Mouse (Mus musculus): ENCODE measurements around the gene Dpp3. TPM values are rescaled to one million over a fixed set of nuclear protein-coding genes. Genes with fewer than 3 reads are reported as not detected.
"Not testable (repeated sequence)": the region's sequence is repeated elsewhere in the genome, so short reads cannot be mapped to it uniquely, and the experiment has no call there.

Gene Dpp3
- polyA plus RNA-seq (2012; fragmentation: generic; extraction: Trizol) = 68.2 TPM
- long read RNA-seq, experiment 1, transcript Dpp3-201 (18 exons, 2,683 nt) = major isoform, 41 of 65 reads
- long read RNA-seq, experiment 1, partial matches to known transcripts = 12 of 65 reads
- long read RNA-seq, experiment 1, other reads (novel, unspliced or antisense) = 12 of 65 reads
- long read RNA-seq, experiment 2, transcript Dpp3-201 (18 exons, 2,683 nt) = major isoform, 691 of 765 reads
- long read RNA-seq, experiment 2, partial matches to known transcripts = 26 of 765 reads
- long read RNA-seq, experiment 2, other reads (novel, unspliced or antisense) = 48 of 765 reads

DNA sequence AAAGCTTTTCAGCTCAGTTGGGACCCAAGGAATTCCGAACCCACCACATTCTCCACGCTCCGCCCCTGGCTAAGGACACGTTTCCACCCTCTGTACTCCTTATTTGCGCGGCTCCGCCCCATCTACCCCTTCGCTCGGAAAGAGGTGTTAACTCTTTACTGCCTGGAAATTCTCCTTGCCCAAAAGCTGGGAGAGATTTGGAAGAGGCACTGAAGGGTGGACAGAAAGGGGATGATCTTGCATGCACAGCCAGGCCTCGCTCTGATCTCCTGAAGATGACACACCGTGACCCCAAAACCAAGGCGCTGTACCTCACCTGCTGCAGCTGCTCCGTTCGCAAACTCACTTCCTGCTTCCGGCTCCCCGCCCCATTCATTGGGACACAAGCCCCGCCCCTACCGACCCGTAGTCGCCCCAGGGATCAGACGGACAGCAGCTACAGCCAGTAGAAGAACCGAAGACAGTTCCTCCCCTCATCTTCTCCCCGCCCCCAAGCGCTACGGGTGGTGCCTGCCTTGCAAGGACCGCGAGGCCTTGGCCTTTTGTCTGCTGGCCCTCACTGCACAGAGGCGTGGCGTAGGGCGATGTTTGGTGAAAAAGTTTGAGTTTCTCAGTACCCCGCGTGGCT, at the start of gene Dpp3:
Gene Dpp3, minus strand, starts transcription at position 384 of the 628 bp plus-strand sequence.
- peak within 1 kb of the TSS; percentile 39 for H3K4me3 ChIP-seq (ENCODE audit: insufficient read depth, poor library complexity, severe bottlenecking)
- H3K27me3 ChIP-seq (ENCODE audit: control insufficient read depth, insufficient read depth, insufficient read length) = peaks cover 3% of the 10 kb centered on the region
- peaks cover 16% of the 10 kb centered on the region for H3K79me3 ChIP-seq (ENCODE audit: low read depth)
- TF ChIP-seq CTCF (IDR thresholded peaks at IDR 0.05; ENCODE audit: control insufficient read depth, insufficient read depth, insufficient read length) (no peak), MAX (IDR thresholded peaks at IDR 0.05) (peak; percentile 38), MYOD1 (IDR thresholded peaks at IDR 0.05; ENCODE audit: control insufficient read depth, insufficient read length, low read depth) (peak; percentile 29), CEBPB (IDR thresholded peaks at IDR 0.05; ENCODE audit: low read depth) (no peak), FOSL1 (IDR thresholded peaks at IDR 0.05; ENCODE audit: insufficient read depth, low read length, poor library complexity, severe bottlenecking) (no peak), USF1 (IDR thresholded peaks at IDR 0.05; ENCODE audit: low read depth) (no peak), MYOG (IDR thresholded peaks at IDR 0.05; ENCODE audit: control insufficient read depth, extremely low read depth, insufficient read length) (no peak)
- peak within 1 kb of the TSS; percentile 64 for H3ac ChIP-seq (ENCODE audit: control insufficient read depth, insufficient read length, low read depth)
- peaks cover 29% of the 10 kb centered on the region for H3K79me2 ChIP-seq (ENCODE audit: control insufficient read depth, insufficient read depth)
- peaks cover 21% of the 10 kb centered on the region for H3K36me3 ChIP-seq (ENCODE audit: control insufficient read depth, insufficient read depth)

DNA sequence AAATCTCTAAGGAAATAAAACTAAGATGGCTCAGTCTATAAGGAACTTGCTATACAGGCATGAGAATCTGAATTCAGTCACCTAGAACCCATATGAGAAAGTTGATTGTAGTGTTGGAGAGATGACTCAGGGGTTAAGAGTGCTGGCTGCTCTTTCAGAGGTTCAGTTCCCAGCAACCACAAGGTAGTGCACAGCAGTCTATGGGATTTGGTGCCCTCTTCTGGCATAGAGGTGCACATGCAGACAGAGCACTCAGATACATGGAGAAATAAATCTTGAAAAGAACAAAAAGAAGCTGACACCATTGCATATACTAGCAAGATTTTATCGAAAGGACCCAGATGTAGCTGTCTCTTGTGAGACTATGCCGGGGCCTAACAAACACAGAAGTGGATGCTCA, 40.1 kb upstream of the Dpp3 start:
- no peak overlapping the region for H3K4me3 ChIP-seq (ENCODE audit: insufficient read depth, poor library complexity, severe bottlenecking)
- no peak for TF ChIP-seq FOSL1 (IDR thresholded peaks at IDR 0.05; ENCODE audit: insufficient read depth, low read length, poor library complexity, severe bottlenecking)
- TF ChIP-seq CTCF (IDR thresholded peaks at IDR 0.05; ENCODE audit: control insufficient read depth, insufficient read depth, insufficient read length) = peak; percentile 29

DNA sequence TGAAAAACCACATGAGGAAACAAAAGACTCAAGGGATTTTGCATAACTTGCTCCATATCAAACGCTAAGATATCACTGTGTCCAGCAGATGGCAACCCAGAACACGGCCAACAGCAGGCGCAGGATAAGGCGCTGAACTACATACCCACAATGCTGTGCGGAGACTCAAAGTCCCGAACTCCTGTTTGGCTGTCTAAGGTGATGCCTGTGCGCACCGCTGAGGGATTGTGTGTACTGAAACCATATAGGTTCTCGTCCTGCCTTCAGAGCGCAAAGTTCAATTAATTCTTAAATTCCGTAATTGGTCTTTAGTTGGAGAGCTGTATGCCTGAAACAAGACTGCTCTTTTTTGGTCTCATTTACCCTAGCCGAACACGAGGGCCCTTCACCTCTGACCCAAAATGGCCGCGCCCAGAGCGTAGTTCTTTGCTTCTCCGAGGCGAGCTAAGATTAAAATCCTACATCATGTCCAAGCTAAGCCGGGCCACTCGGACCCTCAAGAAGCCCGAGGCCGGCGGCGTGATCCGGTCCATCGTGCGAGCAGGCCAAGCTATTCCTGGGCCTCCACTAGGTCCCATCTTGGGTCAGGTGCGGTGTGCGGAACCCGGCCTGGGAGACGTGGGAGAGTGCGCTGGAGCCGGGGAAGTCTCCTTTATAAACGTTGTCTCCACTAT, 34.0 kb upstream of the Dpp3 start, which contains the start of gene Mrpl11:
Gene Mrpl11, plus strand, starts transcription at position 220 of the 674 bp plus-strand sequence.
- H3K36me3 ChIP-seq (ENCODE audit: control insufficient read depth, insufficient read depth) = peaks cover 15% of the 10 kb centered on the region
- TF ChIP-seq CEBPB (IDR thresholded peaks at IDR 0.05; ENCODE audit: low read depth) (no peak), CTCF (IDR thresholded peaks at IDR 0.05; ENCODE audit: control insufficient read depth, insufficient read depth, insufficient read length) (peak; percentile 76), USF1 (IDR thresholded peaks at IDR 0.05; ENCODE audit: low read depth) (no peak), MAX (IDR thresholded peaks at IDR 0.05) (peak; percentile 99)
- H3K79me2 ChIP-seq (ENCODE audit: control insufficient read depth, insufficient read depth) = peaks cover 12% of the 10 kb centered on the region
- peak within 1 kb of the TSS; percentile 94 for H3K4me3 ChIP-seq (ENCODE audit: insufficient read depth, poor library complexity, severe bottlenecking)
- no peaks in the 10 kb centered on the region for H3K27me3 ChIP-seq (ENCODE audit: control insufficient read depth, insufficient read depth, insufficient read length)
- peak within 1 kb of the TSS; percentile 97 for H3ac ChIP-seq (ENCODE audit: control insufficient read depth, insufficient read length, low read depth)
- H3K79me3 ChIP-seq (ENCODE audit: low read depth) = peaks cover 5% of the 10 kb centered on the region

More for the DNA sequence above, 40.1 kb upstream of the Dpp3 start:
- Histone ChIP-seq H3K79me2 (ENCODE audit: control insufficient read depth, insufficient read depth) (peaks cover 3% of the 10 kb centered on the region), H3K27me3 (ENCODE audit: control insufficient read depth, insufficient read depth, insufficient read length) (no peaks in the 10 kb centered on the region), H3ac (ENCODE audit: control insufficient read depth, insufficient read length, low read depth) (no peak overlapping the region), H3K79me3 (ENCODE audit: low read depth) (no peaks in the 10 kb centered on the region), H3K36me3 (ENCODE audit: control insufficient read depth, insufficient read depth) (peaks cover 15% of the 10 kb centered on the region)

DNA sequence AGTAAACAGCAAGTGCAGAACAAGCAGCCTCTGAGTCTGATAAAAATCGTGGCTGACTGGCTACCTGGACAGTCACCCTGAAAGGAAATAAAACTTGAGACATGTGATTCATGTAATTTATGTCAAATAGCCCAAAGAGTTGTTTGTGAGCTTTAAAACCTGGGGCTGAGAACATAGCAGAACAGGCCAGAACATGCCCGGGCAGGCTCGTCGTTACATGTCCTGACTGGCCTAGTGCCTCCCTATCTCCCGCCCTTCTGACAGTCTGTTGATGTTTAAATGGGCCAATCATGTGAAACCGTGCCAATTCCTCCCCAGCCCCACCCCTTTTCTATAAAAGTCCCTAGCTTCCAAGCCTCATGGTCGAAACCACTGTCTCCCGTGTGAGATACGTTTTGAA, 20.6 kb upstream of the Dpp3 start:
- not testable (repeated sequence) for H3K36me3 ChIP-seq (ENCODE audit: control insufficient read depth, insufficient read depth); H3K4me3 ChIP-seq (ENCODE audit: insufficient read depth, poor library complexity, severe bottlenecking); H3K27me3 ChIP-seq (ENCODE audit: control insufficient read depth, insufficient read depth, insufficient read length); H3K79me2 ChIP-seq (ENCODE audit: control insufficient read depth, insufficient read depth); H3ac ChIP-seq (ENCODE audit: control insufficient read depth, insufficient read length, low read depth); H3K79me3 ChIP-seq (ENCODE audit: low read depth)

DNA sequence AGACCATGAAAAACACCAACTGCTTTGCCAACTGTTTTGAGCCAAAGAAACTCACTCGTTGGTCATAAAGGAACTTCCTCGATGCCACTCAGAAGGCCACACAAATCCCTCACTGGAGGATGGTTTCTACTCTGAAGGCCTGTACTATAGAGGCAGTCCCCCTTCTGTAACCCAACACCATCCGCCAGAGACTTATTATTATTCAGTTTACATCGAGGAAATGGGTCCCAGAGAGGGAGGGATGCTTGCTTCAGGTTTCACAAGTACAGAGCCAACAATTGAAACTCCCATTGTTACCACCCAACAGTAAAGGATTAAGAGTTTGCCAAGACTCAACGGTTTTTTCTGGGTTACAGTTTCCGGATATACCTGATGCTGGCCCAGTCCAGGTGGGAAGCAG, 17.5 kb upstream of the Dpp3 start:
- Histone ChIP-seq H3K79me3 (ENCODE audit: low read depth) (no peaks in the 10 kb centered on the region), H3K79me2 (ENCODE audit: control insufficient read depth, insufficient read depth) (no peaks in the 10 kb centered on the region), H3K4me3 (ENCODE audit: insufficient read depth, poor library complexity, severe bottlenecking) (no peak overlapping the region), H3ac (ENCODE audit: control insufficient read depth, insufficient read length, low read depth) (no peak overlapping the region), H3K27me3 (ENCODE audit: control insufficient read depth, insufficient read depth, insufficient read length) (no peaks in the 10 kb centered on the region), H3K36me3 (ENCODE audit: control insufficient read depth, insufficient read depth) (no peaks in the 10 kb centered on the region)
- TF ChIP-seq CEBPB (IDR thresholded peaks at IDR 0.05; ENCODE audit: low read depth) (no peak), CTCF (IDR thresholded peaks at IDR 0.05; ENCODE audit: control insufficient read depth, insufficient read depth, insufficient read length) (no peak), USF1 (IDR thresholded peaks at IDR 0.05; ENCODE audit: low read depth) (no peak), FOSL1 (IDR thresholded peaks at IDR 0.05; ENCODE audit: insufficient read depth, low read length, poor library complexity, severe bottlenecking) (no peak), MAX (IDR thresholded peaks at IDR 0.05) (no peak), MYOG (IDR thresholded peaks at IDR 0.05; ENCODE audit: control insufficient read depth, extremely low read depth, insufficient read length) (no peak), MYOD1 (IDR thresholded peaks at IDR 0.05; ENCODE audit: control insufficient read depth, insufficient read length, low read depth) (no peak)

DNA sequence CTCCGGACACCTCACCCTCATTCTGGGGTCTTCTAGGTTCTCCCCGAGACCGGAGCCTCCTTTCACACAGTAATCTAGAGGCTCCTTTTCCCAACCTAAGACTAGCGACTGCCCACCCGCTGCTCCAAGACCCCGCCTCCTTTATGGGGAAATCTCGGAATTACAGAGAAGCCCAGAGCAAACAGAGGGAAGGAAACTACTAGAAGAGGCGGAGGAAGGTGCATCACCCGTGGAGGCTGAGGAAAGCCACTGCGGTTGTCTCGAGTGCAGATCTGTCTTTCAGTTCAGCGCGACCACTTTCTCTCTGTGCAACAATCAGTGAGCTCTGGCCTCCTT, 15.1 kb upstream of the Dpp3 start:
- TF ChIP-seq USF1 (IDR thresholded peaks at IDR 0.05; ENCODE audit: low read depth) = no peak
- TF ChIP-seq CEBPB (IDR thresholded peaks at IDR 0.05; ENCODE audit: low read depth) = no peak
- TF ChIP-seq MYOG (IDR thresholded peaks at IDR 0.05; ENCODE audit: control insufficient read depth, extremely low read depth, insufficient read length) = no peak
- TF ChIP-seq MYOD1 (IDR thresholded peaks at IDR 0.05; ENCODE audit: control insufficient read depth, insufficient read length, low read depth) = no peak
- TF ChIP-seq FOSL1 (IDR thresholded peaks at IDR 0.05; ENCODE audit: insufficient read depth, low read length, poor library complexity, severe bottlenecking) = no peak
- TF ChIP-seq CTCF (IDR thresholded peaks at IDR 0.05; ENCODE audit: control insufficient read depth, insufficient read depth, insufficient read length) = no peak
- TF ChIP-seq MAX (IDR thresholded peaks at IDR 0.05) = no peak
- Histone ChIP-seq H3K79me2 (ENCODE audit: control insufficient read depth, insufficient read depth) (no peaks in the 10 kb centered on the region), H3K79me3 (ENCODE audit: low read depth) (no peaks in the 10 kb centered on the region), H3ac (ENCODE audit: control insufficient read depth, insufficient read length, low read depth) (peak overlapping the region; percentile 48), H3K4me3 (ENCODE audit: insufficient read depth, poor library complexity, severe bottlenecking) (peak overlapping the region; percentile 25), H3K27me3 (ENCODE audit: control insufficient read depth, insufficient read depth, insufficient read length) (no peaks in the 10 kb centered on the region), H3K36me3 (ENCODE audit: control insufficient read depth, insufficient read depth) (no peaks in the 10 kb centered on the region)
